Mouse (Mus musculus) megakaryocyte, embryonic 14.5 days (primary cell): ENCODE measurements at regions not wholly inside any gene's neighbourhood (a gene's known extent, or its start where the extent isn't known, plus 50 kb on each side); places are given as distances from the start of the nearest gene placed in this dataset.

Source experiments
- FLI1 ChIP-seq: IDR thresholded peaks from 2 replicates; pipeline ENCODE4 v1.6.1; 2012; ENCODE audit warnings: low read length, inconsistent platforms, mixed read lengths
- GATA1 ChIP-seq: IDR thresholded peaks from 3 replicates; pipeline ENCODE4 v1.6.1; 2012; ENCODE audit warnings: mixed read lengths, low read length, inconsistent platforms, borderline replicate concordance

DNA sequence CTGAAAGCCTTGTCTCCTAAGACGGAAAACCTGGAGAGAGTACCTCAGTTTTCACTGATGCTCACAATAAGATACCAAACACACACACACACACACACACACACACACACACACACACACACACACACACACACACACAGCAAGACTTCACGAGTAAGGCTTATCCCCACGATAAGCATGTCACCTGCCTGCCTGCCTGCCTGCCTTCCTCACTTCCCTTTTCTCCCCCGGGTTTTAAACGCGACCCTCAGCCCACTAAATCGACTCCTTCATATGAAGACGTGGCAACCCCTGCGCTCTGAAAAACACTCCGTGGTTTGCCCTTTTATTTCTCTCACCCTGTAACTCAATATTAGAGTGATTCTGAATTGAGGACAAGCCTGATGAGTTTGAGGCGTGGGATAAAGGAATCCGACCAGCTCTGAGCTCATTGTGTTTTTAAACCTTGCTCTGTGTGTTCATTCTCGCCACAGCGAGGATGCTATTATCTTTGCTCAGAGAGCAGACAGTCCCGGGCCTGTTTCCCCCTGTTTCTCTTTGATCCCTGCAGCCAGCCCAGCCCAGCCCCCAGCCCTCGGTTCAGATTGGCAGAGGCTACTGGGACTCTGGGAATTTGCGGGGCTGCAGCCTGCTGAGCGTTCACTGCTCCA lies 63.1 kb upstream of the Cxadr start:
- no peak for TF ChIP-seq GATA1
- no peak for TF ChIP-seq FLI1
